Mouse (Mus musculus) midbrain, embryonic 12.5 days (tissue): ENCODE results near the gene Dnajb3. TPM values are rescaled to one million over a fixed set of nuclear protein-coding genes. Genes with fewer than 3 reads are reported as not detected.

Source experiments
- ATAC-seq: fragments of 200-750 bp; cut with Nextera tagmentation; 2 replicates; pipeline ENCODE4 v1.8.0; 2017; ENCODE audit warnings: low read depth, moderate TSS enrichment, moderate library complexity; ENCODE audit not compliant: low FRiP score
- H3K27ac ChIP-seq: fragments of 300-500 bp; sonication (generic); replicated peaks from 2 replicates; pipeline ENCODE4 v1.5.1; 2016; ENCODE audit warnings: mild to moderate bottlenecking
- H3K27me3 ChIP-seq: fragments of 300-500 bp; sonication (generic); 2 replicates; pipeline ENCODE4 v1.6.1; 2016; ENCODE audit warnings: mild to moderate bottlenecking
- H3K36me3 ChIP-seq: fragments of 300-500 bp; sonication (generic); 2 replicates; pipeline ENCODE4 v1.6.1; 2016
- H3K4me1 ChIP-seq: fragments of 300-500 bp; sonication (generic); 2 replicates; pipeline ENCODE4 v1.6.1; 2016
- H3K4me2 ChIP-seq: fragments of 300-500 bp; sonication (generic); replicated peaks from 2 replicates; pipeline ENCODE4 v1.6.1; 2016; ENCODE audit warnings: mild to moderate bottlenecking, moderate library complexity
- H3K4me3 ChIP-seq: fragments of 300-500 bp; sonication (generic); 2 replicates; pipeline ENCODE4 v1.5.1; 2016; ENCODE audit warnings: mild to moderate bottlenecking
- H3K9ac ChIP-seq: fragments of 300-500 bp; sonication (generic); replicated peaks from 2 replicates; pipeline ENCODE4 v1.6.1; 2016; ENCODE audit warnings: mild to moderate bottlenecking, moderate library complexity
- H3K9me3 ChIP-seq: fragments of 300-500 bp; sonication (generic); 2 replicates; pipeline ENCODE4 v1.6.1; 2016; ENCODE audit warnings: mild to moderate bottlenecking
- WGBS: fragments of 180-500 bp; shearing (Covaris S2); methylation state at CpG from one replicate; pipeline ENCODE4 v1.1.7; 2016; 5-methylcytosine and 5-hydroxymethylcytosine counted together
- polyA plus RNA-seq: library from polyadenylated mRNA; unstranded; fragments of >200 nt; fragmentation: Nextera tagmentation; extraction: Ambion mirVana; gene quantifications from 2 replicates; pipeline ENCODE4 v1.2.1, GENCODE M21; 2016

Gene Dnajb3
- polyA plus RNA-seq, 1 experiment from 2014 or later = 12.3 TPM

GRCm38 (mm10) chr1:88240072-88240471 lies 34.5 kb upstream of the Dnajb3 start:
- no peak overlapping the region for H3K4me3 ChIP-seq
- ATAC-seq = no peak
- no peak overlapping the region for H3K4me2 ChIP-seq
- peaks cover 95% of the 10 kb centered on the region for H3K9me3 ChIP-seq
- H3K4me1 ChIP-seq = no peaks in the 10 kb centered on the region
- no peak overlapping the region for H3K27ac ChIP-seq
- H3K9ac ChIP-seq = no peak overlapping the region
- no peaks in the 10 kb centered on the region for H3K36me3 ChIP-seq
- H3K27me3 ChIP-seq = no peaks in the 10 kb centered on the region
- WGBS = 74% methylated on average over 5 of the region's 5 CpGs

GRCm38 (mm10) chr1:88238771-88239170 lies 33.2 kb upstream of the Dnajb3 start:
- H3K9me3 ChIP-seq = peaks cover 95% of the 10 kb centered on the region
- H3K4me2 ChIP-seq = no peak overlapping the region
- H3K27ac ChIP-seq = no peak overlapping the region
- ATAC-seq = no peak; the same call in 1 of the 2 replicates
- H3K4me1 ChIP-seq = no peaks in the 10 kb centered on the region
- no peak overlapping the region for H3K4me3 ChIP-seq
- H3K27me3 ChIP-seq = no peaks in the 10 kb centered on the region
- no peaks in the 10 kb centered on the region for H3K36me3 ChIP-seq
- 75% methylated on average over 6 of the region's 6 CpGs for WGBS
- H3K9ac ChIP-seq = no peak overlapping the region

- WGBS = 77% methylated on average over 5 of the region's 5 CpGs
- no peak overlapping the region for H3K9ac ChIP-seq
- no peak for ATAC-seq
Observed at GRCm38 (mm10) chr1:88237311-88237710, 31.7 kb upstream of the Dnajb3 start.

GRCm38 (mm10) chr1:88235894-88236415 lies 30.4 kb upstream of the Dnajb3 start:
- H3K36me3 ChIP-seq = no peaks in the 10 kb centered on the region
- ATAC-seq = no peak
- 62% methylated on average over 4 of the region's 4 CpGs for WGBS
- H3K27me3 ChIP-seq = no peaks in the 10 kb centered on the region
- no peak overlapping the region for H3K27ac ChIP-seq
- H3K9ac ChIP-seq = no peak overlapping the region
- H3K4me1 ChIP-seq = no peaks in the 10 kb centered on the region
- no peak overlapping the region for H3K4me3 ChIP-seq
- H3K4me2 ChIP-seq = no peak overlapping the region
- H3K9me3 ChIP-seq = peaks cover 97% of the 10 kb centered on the region

More at GRCm38 (mm10) chr1:88237311-88237710, 31.7 kb upstream of the Dnajb3 start:
- H3K4me3 ChIP-seq = no peak overlapping the region
- no peaks in the 10 kb centered on the region for H3K27me3 ChIP-seq
- H3K4me1 ChIP-seq = no peaks in the 10 kb centered on the region
- no peaks in the 10 kb centered on the region for H3K36me3 ChIP-seq
- no peak overlapping the region for H3K4me2 ChIP-seq
- peaks cover 95% of the 10 kb centered on the region for H3K9me3 ChIP-seq
- H3K27ac ChIP-seq = no peak overlapping the region

- peak; percentile 6 for ATAC-seq
- Histone ChIP-seq H3K36me3 (no peaks in the 10 kb centered on the region), H3K9ac (no peak overlapping the region), H3K27ac (no peak overlapping the region), H3K27me3 (no peaks in the 10 kb centered on the region), H3K4me3 (no peak overlapping the region), H3K4me2 (no peak overlapping the region), H3K4me1 (no peaks in the 10 kb centered on the region), H3K9me3 (peaks cover 97% of the 10 kb centered on the region)
- 63% methylated on average over 11 of the region's 11 CpGs for WGBS
Observed at GRCm38 (mm10) chr1:88235046-88235893, 29.7 kb upstream of the Dnajb3 start.

GRCm38 (mm10) chr1:88234646-88235045 lies 29.1 kb upstream of the Dnajb3 start:
- no peak for ATAC-seq
- H3K9me3 ChIP-seq = peaks cover 97% of the 10 kb centered on the region
- no peaks in the 10 kb centered on the region for H3K36me3 ChIP-seq
- no peaks in the 10 kb centered on the region for H3K27me3 ChIP-seq
- H3K4me2 ChIP-seq = no peak overlapping the region
- H3K4me3 ChIP-seq = no peak overlapping the region
- no peaks in the 10 kb centered on the region for H3K4me1 ChIP-seq
- H3K27ac ChIP-seq = no peak overlapping the region
- H3K9ac ChIP-seq = no peak overlapping the region
- WGBS = 43% methylated on average over 5 of the region's 5 CpGs

- Histone ChIP-seq H3K36me3 (no peaks in the 10 kb centered on the region), H3K4me3 (no peak overlapping the region), H3K4me1 (no peaks in the 10 kb centered on the region), H3K27me3 (no peaks in the 10 kb centered on the region), H3K9me3 (peaks cover 97% of the 10 kb centered on the region), H3K27ac (no peak overlapping the region), H3K9ac (no peak overlapping the region), H3K4me2 (no peak overlapping the region)
- 63% methylated on average over 4 of the region's 4 CpGs for WGBS
- no peak for ATAC-seq
Observed at GRCm38 (mm10) chr1:88234248-88234610, 28.6 kb upstream of the Dnajb3 start.

- ATAC-seq = no peak
Observed at GRCm38 (mm10) chr1:88233421-88234247, 28.1 kb upstream of the Dnajb3 start.

GRCm38 (mm10) chr1:88232664-88233380 lies 27.2 kb upstream of the Dnajb3 start:
- Histone ChIP-seq H3K9ac (no peak overlapping the region), H3K36me3 (no peaks in the 10 kb centered on the region), H3K4me2 (no peak overlapping the region), H3K27me3 (no peaks in the 10 kb centered on the region), H3K27ac (no peak overlapping the region), H3K4me1 (no peaks in the 10 kb centered on the region), H3K9me3 (peaks cover 97% of the 10 kb centered on the region), H3K4me3 (no peak overlapping the region)
- WGBS = 57% methylated on average over 3 of the region's 3 CpGs
- no peak for ATAC-seq

More at GRCm38 (mm10) chr1:88233421-88234247, 28.1 kb upstream of the Dnajb3 start:
- no peaks in the 10 kb centered on the region for H3K27me3 ChIP-seq
- H3K4me1 ChIP-seq = no peaks in the 10 kb centered on the region
- no peaks in the 10 kb centered on the region for H3K36me3 ChIP-seq
- no peak overlapping the region for H3K4me2 ChIP-seq
- H3K9ac ChIP-seq = no peak overlapping the region
- 69% methylated on average over 14 of the region's 14 CpGs for WGBS
- peaks cover 97% of the 10 kb centered on the region for H3K9me3 ChIP-seq
- no peak overlapping the region for H3K27ac ChIP-seq
- no peak overlapping the region for H3K4me3 ChIP-seq

GRCm38 (mm10) chr1:88231803-88232499 lies 26.4 kb upstream of the Dnajb3 start:
- Histone ChIP-seq H3K27ac (no peak overlapping the region), H3K4me2 (no peak overlapping the region), H3K4me3 (no peak overlapping the region), H3K36me3 (no peaks in the 10 kb centered on the region), H3K4me1 (no peaks in the 10 kb centered on the region), H3K9ac (no peak overlapping the region), H3K27me3 (no peaks in the 10 kb centered on the region), H3K9me3 (peaks cover 97% of the 10 kb centered on the region)
- no peak for ATAC-seq
- WGBS = 66% methylated on average over 7 of the region's 7 CpGs
